Mouse (Mus musculus) neural tube, embryonic 10.5 days (tissue): ENCODE measurements around the gene Muc13.

ENCODE experiments used
- DNase-seq: peaks from one replicate; pipeline ENCODE4 v3.0.0-alpha.2; 2017; ENCODE audit warnings: low spot score; ENCODE audit errors: extremely low spot score

Muc13 gene

GRCm38 (mm10) chr16:33769848-33770247 lies 24.0 kb upstream of the Muc13 start:
- no peak for DNase-seq

GRCm38 (mm10) chr16:33770778-33771454 lies 22.9 kb upstream of the Muc13 start:
- DNase-seq, result no peak

GRCm38 (mm10) chr16:33772809-33773208 lies 21.0 kb upstream of the Muc13 start:
- DNase-seq, result no peak

DNA sequence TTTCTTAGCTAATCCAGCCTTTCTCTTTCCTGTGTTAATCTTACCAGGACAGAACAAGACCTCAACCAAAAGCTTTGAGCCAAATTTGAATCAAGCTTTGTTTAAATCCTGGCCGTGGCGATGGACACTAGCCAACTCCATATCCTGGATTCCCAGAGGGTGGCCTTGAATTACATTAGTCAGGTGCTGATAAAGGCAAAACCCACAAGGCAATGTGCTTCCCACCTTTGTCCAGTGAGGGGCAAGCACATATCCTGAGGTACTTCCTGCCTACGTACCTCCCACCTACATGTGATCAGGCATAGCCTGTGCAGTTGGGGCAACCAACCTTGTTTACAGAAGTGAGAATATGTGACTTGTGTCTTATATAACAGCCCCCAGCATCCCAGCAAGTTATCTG lies 18.9 kb upstream of the Muc13 start:
- no peak for DNase-seq

- DNase-seq, result no peak
These were observed 18.0 kb upstream of the Muc13 start for GRCm38 (mm10) chr16:33775733-33776335.

- DNase-seq, result no peak
These were observed 16.9 kb upstream of the Muc13 start for GRCm38 (mm10) chr16:33776766-33777529.

GRCm38 (mm10) chr16:33777607-33778006 lies 16.2 kb upstream of the Muc13 start:
- no peak for DNase-seq

DNA sequence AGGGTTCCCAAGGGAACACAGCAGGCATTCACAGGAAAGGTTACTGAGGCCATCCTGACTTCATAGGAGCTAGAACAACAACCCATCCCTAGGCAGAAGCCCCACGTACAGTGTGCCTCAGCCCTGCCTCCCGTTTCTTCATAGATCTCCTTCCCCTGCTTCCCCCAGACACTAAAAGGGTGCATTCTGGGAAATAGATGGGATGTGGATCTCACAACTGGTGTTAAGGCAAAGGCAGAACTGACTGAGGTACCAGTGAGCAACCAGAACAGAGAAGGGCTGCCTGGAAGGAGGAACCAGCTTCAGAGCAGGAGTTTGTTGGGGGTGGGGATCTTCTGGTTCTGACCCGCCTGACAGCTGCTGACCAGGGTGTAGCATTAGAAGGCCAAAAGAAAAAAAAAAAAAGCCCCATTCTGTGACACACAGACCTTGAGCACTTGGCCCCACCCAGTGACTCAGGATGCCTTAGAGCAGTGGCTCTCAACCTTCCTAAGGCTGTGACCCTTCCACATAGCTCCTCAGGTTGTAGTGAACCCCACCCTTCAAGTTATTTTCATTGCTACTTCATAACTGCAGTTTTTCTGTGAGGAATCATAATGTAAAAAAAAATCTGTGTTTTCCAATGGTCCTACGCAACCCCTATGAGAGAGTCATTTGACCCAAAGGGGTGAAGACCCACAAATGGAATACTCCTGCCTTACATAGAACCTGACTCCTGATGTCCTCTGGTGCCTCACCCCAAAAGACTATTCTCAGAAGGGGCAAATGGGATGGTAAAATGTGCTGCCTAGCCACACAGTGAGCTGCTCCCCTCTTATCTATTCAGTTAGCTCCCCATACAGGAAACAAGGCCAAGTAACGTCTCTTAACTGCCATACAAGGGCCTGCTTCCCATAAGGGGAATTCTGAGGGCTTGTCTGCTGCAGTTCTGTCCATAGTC lies 11.8 kb upstream of the Muc13 start:
- DNase-seq, result no peak

DNA sequence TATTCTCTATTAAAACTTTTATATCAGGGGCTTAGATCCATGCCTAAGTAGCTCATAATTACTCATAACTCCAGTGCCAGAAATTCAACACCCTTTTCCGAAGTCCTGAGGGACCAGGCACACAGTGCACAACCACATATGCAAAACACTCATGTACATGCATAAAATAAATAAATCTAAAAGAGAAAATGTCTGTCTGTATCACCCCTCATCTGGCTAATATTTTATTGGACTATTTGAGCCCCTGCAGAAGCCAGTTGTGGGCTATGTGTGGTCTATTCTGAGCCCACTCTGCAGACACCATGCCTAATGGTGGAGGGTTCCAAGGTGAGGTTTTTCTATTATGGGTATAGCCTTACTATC lies 11.1 kb upstream of the Muc13 start:
- DNase-seq, result no peak

- no peak for DNase-seq
These were observed 9.3 kb upstream of the Muc13 start for GRCm38 (mm10) chr16:33784547-33784946.

- DNase-seq, result no peak
These were observed 8.6 kb upstream of the Muc13 start for GRCm38 (mm10) chr16:33785092-33785704.

DNA sequence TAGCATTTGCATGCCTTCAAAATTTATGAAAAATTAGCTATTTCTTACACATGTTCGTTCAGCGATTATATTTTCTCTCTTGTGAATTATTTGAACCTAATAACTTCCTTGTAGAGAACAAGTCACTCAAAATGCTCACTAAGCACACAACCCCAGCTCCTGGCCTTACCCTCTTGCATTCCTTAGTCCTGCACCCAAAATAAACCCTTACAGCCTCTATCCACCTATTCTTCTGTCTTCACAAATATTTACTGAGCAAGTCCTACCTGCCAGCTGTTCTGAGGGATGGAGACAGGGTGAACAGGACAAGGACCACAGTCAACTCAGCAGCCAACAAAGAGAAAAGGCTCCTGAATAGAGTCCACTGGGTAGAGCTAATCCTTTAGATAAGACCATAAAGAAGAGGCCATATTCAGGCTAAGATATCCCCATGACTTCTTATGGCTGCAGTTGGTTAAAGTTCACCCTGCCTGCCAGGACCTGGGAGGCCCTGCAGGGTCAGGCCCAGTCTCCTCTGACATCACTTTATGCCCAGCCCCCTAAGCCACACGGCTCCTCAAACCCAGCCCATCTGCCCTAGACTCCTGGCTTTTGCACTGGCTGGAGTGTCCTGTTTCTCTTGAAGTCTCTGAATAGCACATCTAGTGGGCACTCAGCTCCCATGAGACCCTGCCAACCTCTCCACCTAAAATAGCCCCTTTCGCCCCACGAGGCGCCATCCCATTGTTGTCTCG lies 7.0 kb upstream of the Muc13 start:
- DNase-seq, result no peak

- DNase-seq, result no peak
These were observed 1.3 kb downstream of the Muc13 start for GRCm38 (mm10) chr16:33795106-33795505.

GRCm38 (mm10) chr16:33795887-33796286 lies 2.0 kb downstream of the Muc13 start:
- DNase-seq, result no peak

DNA sequence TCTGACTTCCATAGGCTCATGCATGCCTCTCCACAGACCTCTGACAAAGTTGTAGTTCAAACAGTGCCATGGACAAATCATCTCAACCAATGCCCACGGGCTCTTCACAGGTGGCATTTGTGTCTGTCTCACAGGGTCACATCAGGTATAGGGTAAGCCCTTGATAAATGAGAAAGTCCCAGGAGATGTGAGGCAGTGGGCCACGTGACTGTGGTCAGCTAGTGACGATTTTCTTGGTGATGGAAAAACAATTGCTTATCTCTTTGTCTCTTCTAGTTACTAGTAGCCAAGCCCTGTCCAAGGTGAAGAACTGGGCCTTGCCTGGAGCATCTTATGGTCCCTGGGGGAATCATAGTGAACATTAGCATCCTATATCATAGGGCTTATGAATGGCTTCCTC lies 2.9 kb downstream of the Muc13 start:
- DNase-seq, result no peak

- DNase-seq, result peak; percentile 38
These were observed 4.0 kb downstream of the Muc13 start for GRCm38 (mm10) chr16:33797860-33798259.

DNA sequence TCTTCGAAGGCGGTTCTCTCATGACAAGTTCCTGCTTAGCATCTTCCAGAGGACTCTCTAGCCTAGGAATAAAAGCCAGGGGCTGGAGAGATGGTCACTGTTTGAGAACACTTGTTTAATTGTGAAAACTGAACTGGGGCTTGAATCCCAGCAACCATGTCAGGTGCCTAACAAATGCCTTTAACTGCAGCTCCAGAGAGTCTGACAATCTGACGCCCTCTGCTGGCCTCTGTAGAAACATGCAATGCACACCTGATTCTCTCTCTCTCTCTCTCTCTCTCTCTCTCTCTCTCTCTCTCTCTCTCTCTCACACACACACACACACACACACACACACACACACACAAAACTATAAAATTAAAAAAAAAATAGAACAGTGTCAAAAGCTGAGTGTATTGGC lies 16.2 kb downstream of the Muc13 start:
- no peak for DNase-seq

DNA sequence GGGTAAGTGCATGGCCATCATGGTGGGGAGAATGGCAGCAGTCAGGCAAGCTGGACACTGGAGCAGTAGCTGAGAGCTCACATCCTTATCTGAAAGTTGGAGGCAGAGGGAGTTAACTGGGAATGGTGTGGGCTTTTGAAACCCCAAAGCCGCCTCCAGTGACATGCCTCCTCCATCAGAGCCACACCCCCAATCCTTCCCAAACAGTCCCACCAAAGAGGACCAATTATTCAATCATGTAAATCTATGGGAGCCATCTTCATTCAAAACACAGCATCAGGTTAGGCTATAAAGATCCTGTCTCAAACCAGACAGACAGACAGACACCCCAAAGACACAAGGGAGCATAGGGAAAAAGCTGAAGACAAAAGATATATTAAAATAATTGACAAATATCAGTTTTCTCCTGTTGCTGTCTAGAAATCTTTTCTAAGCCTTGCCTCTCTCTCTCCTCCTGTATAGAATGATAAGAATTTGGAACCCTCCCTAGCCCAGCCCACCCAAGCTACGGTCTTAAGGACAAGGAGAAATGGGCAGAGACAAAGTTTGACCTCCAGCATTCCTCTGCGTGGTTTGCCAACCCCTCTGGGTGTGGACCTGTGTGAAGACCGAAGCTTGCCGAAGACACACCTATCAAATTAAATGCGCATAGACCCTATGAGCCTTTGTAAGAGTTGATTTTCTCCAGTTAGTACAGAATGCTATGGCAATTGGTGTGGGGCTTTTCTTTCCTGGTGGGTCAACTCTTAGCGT lies 24.8 kb downstream of the Muc13 start:
- no peak for DNase-seq

GRCm38 (mm10) chr16:33820269-33821178 lies 26.7 kb downstream of the Muc13 start:
- DNase-seq, result peak; percentile 85
